Comparison of ENCODE assay signal across 24 mouse cellular contexts in genomic region chr5:113092406-113092805, GRCm38 (mm10). TPM values are rescaled to one million over a fixed set of nuclear protein-coding genes. Genes with fewer than 3 reads are reported as not detected.
"Had no signal": no experiment of that assay in that cellular context is flagged by ENCODE, and none has a peak within 500 bp of the region (broad histone marks: within the 10 kb centered on the region; RNA-seq: fewer than 3 reads in every experiment).

No protein-coding gene starts in this region.

- H3K9me3 ChIP-seq: intestine, embryonic 15.5 days; limb, embryonic 10.5 days; liver, embryonic 15.5 days; megakaryocyte, embryonic 14.5 days; midbrain, embryonic 15.5 days; neural tube, embryonic 12.5 days had no signal

- H3K36me3 ChIP-seq: limb, embryonic 10.5 days; midbrain, embryonic 15.5 days; neural tube, embryonic 12.5 days had no signal

- H3K27me3 ChIP-seq: intestine, embryonic 15.5 days; liver, embryonic 15.5 days; midbrain, embryonic 15.5 days; neural tube, embryonic 12.5 days had no signal

- ATAC-seq: intestine, embryonic 15.5 days; midbrain, embryonic 15.5 days had no signal

- H3K4me3 ChIP-seq: intestine, embryonic 15.5 days; layer of hippocampus, adult 2 months; left cerebral cortex, adult 2 months; limb, embryonic 10.5 days; liver, embryonic 15.5 days; megakaryocyte, embryonic 14.5 days; midbrain, embryonic 15.5 days; neural tube, embryonic 12.5 days had no signal

- H3K9ac ChIP-seq: intestine, embryonic 15.5 days; liver, embryonic 15.5 days; lung, embryonic 14.5 days; midbrain, embryonic 15.5 days; neural tube, embryonic 12.5 days had no signal

- DNase-seq: lung, embryonic 14.5 days; lung, postnatal 10 days; lung, postnatal 4 days; retina, postnatal 1 day; right cerebral cortex, postnatal 4 days; spleen, adult 18-20 months; thymus, adult 18-20 months; thymus, postnatal 14 days had no signal

- H3K27ac ChIP-seq: intestine, embryonic 15.5 days; layer of hippocampus, adult 2 months; left cerebral cortex, adult 2 months; limb, embryonic 10.5 days; liver, embryonic 15.5 days; midbrain, embryonic 15.5 days; neural tube, embryonic 12.5 days had no signal

- H3K4me2 ChIP-seq: intestine, embryonic 15.5 days; liver, embryonic 11.5 days; liver, embryonic 15.5 days; lung, embryonic 14.5 days; midbrain, embryonic 11.5 days; midbrain, embryonic 15.5 days; neural tube, embryonic 12.5 days had no signal

- H3K4me1 ChIP-seq: intestine, embryonic 15.5 days; liver, embryonic 15.5 days; megakaryocyte, embryonic 14.5 days; midbrain, embryonic 15.5 days; neural tube, embryonic 12.5 days had no signal

RNA-seq across cellular contexts. Expression of gene Crybb3, which starts 11.0 kb away (rescaled TPM):
- total RNA-seq: monocyte, adult 5-6 weeks; neutrophil, adult 5-6 weeks had no signal
- polyA plus RNA-seq: liver, embryonic 15.5 days had no signal

RNA-seq across cellular contexts. Expression of gene Crybb2, which starts 22.5 kb away (rescaled TPM):
- total RNA-seq: layer of hippocampus, adult 2 months; layer of hippocampus, postnatal 10 days; left cerebral cortex, adult 2 months; left cerebral cortex, postnatal 14 days; monocyte, adult 5-6 weeks; neutrophil, adult 5-6 weeks had no signal
- polyA plus RNA-seq: intestine, embryonic 15.5 days; limb, embryonic 10.5 days; limb, embryonic 14.5 days; liver, embryonic 11.5 days; liver, embryonic 15.5 days; lung, embryonic 14.5 days; midbrain, embryonic 11.5 days; midbrain, embryonic 15.5 days; neural tube, embryonic 12.5 days; stomach, embryonic 14.5 days had no signal
